Mouse (Mus musculus) C2C12 (cell line): ENCODE measurements around the gene Rasgef1b.

Experiments
- CEBPB ChIP-seq: IDR thresholded peaks from one replicate; pipeline ENCODE4 v1.6.1; 2011; ENCODE audit warnings: low read depth, mild to moderate bottlenecking, control low read depth, moderate library complexity
- CTCF ChIP-seq: IDR thresholded peaks from one replicate; pipeline ENCODE4 v1.5.1; 2011; ENCODE audit not compliant: control insufficient read depth, insufficient read depth, insufficient read length

DNA sequence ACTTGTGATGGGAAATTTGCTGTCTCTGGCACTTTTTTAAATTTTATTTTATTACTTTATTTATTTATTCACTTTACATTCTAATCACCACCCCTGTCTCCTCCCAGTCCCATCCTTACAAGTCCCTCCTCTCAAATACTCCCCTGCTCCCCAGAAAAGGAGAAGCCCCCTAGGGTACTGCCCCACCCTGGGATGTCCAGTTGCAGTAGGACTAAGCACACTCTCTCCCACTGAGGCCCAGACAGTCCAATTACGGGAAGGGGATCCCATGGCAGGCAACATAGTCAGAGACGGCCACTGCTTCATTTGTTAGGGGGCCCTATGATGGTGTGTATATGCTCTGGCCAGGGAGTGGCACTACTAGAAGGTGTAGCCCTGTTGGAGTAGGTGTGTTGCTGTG lies 6.6 kb downstream of the Rasgef1b start:
- TF ChIP-seq CEBPB (no peak), CTCF (no peak)
